In genomic region chr5:120155672-120156071, GRCm38 (mm10) we compare ENCODE assay signal across 15 mouse cellular contexts. TPM values are rescaled to one million over a fixed set of nuclear protein-coding genes. Genes with fewer than 3 reads are reported as not detected.
A peak's percentile ranks its signal among the peaks of the same experiment; 100 is the strongest.
DNase-seq lines count a peak whose midpoint lies in the region; ATAC-seq and TF ChIP-seq lines count a peak whose summit lies in the region.
"Had no signal": no experiment of that assay in that cellular context is flagged by ENCODE, and none has a peak within 500 bp of the region (broad histone marks: within the 10 kb centered on the region; RNA-seq: fewer than 3 reads in every experiment).

No protein-coding gene starts in this region.

- 0 out of 2 replicates have a peak overlapping the region, but pooled peaks have one; percentile 49 for H3K27ac ChIP-seq in brown adipose tissue, adult 24 weeks (replicated peaks; ENCODE audit: low read depth, low read length)
- no peak overlapping the region for H3K27ac ChIP-seq in forebrain, postnatal 0 days (ENCODE audit: low read depth, low read length)
- H3K27ac ChIP-seq in midbrain, embryonic 12.5 days (replicated peaks) = peak overlapping the region; percentile 74; the same call in 1 of the 2 replicates
- H3K27ac ChIP-seq: limb, embryonic 13.5 days had no signal

- ATAC-seq in forebrain, postnatal 0 days = peak; percentile 67
- no peak for ATAC-seq in midbrain, embryonic 12.5 days (ENCODE audit: low FRiP score, low read depth)
- no peak for ATAC-seq in monocyte, adult 5-6 weeks (replicated peaks; ENCODE audit: insufficient number of reproducible peaks, low FRiP score, low TSS enrichment, poor library complexity, severe bottlenecking)
- ATAC-seq: CD4-positive, CD25-positive, alpha-beta regulatory T cell, adult 4 months had no signal

- DNase-seq in brain, embryonic 14.5 days (ENCODE audit: low read depth) = peak; percentile 73
- no peak for DNase-seq in forebrain, postnatal 0 days
- DNase-seq in layer of hippocampus, postnatal 14 days (ENCODE audit: low spot score in 2 of 2) = no peak
- DNase-seq in urinary bladder, postnatal 10 days (ENCODE audit: low spot score) = no peak
- no peak for DNase-seq in adrenal gland, postnatal 14 days
- DNase-seq: adrenal gland, adult 8-10 months; kidney, adult 9 months; lung, postnatal 14 days; spleen, adult 18-20 months; thymus, postnatal 36 days had no signal

- H3K36me3 ChIP-seq in forebrain, postnatal 0 days (ENCODE audit: insufficient read depth) = no peaks in the 10 kb centered on the region
- peaks cover 2% of the 10 kb centered on the region; the same call in 1 of the 2 replicates for H3K36me3 ChIP-seq in midbrain, embryonic 12.5 days

- H3K4me2 ChIP-seq in forebrain, postnatal 0 days (ENCODE audit: low read depth) = no peak overlapping the region
- H3K4me2 ChIP-seq in midbrain, embryonic 12.5 days (replicated peaks) = no peak overlapping the region
- H3K4me2 ChIP-seq: limb, embryonic 13.5 days had no signal

- H3K9me3 ChIP-seq in forebrain, postnatal 0 days (ENCODE audit: low read length) = no peaks in the 10 kb centered on the region
- no peaks in the 10 kb centered on the region for H3K9me3 ChIP-seq in midbrain, embryonic 12.5 days
- H3K9me3 ChIP-seq: limb, embryonic 13.5 days had no signal

- no peak overlapping the region for H3K4me3 ChIP-seq in brown adipose tissue, adult 24 weeks (ENCODE audit: insufficient read depth, low read depth, low read length)
- H3K4me3 ChIP-seq in forebrain, postnatal 0 days (ENCODE audit: low read depth, low read length) = no peak overlapping the region
- H3K4me3 ChIP-seq in midbrain, embryonic 12.5 days = no peak overlapping the region
- H3K4me3 ChIP-seq: limb, embryonic 13.5 days had no signal

- TF ChIP-seq CTCF in brain, embryonic 14.5 days (IDR thresholded peaks at IDR 0.05; ENCODE audit: borderline replicate concordance, extremely low read depth, insufficient read depth, insufficient read length) = no peak
- no peak for TF ChIP-seq CTCF in forebrain, postnatal 0 days (IDR thresholded peaks at IDR 0.05; ENCODE audit: low read depth)

- H3K4me1 ChIP-seq in brown adipose tissue, adult 24 weeks (ENCODE audit: control insufficient read depth, insufficient read depth, insufficient read length, low read length) = 0 out of 2 replicates have a peak, but pooled peaks cover 3% of the 10 kb centered on the region
- peaks cover 7% of the 10 kb centered on the region; the same call in 1 of the 2 replicates for H3K4me1 ChIP-seq in forebrain, postnatal 0 days (ENCODE audit: insufficient read depth)
- H3K4me1 ChIP-seq in midbrain, embryonic 12.5 days = peaks cover 21% of the 10 kb centered on the region

- 27% methylated on average over 10 of the region's 10 CpGs for WGBS in forebrain, postnatal 0 days
- WGBS in midbrain, embryonic 12.5 days = 70% methylated on average over 10 of the region's 10 CpGs

- no peaks in the 10 kb centered on the region for H3K27me3 ChIP-seq in forebrain, postnatal 0 days (ENCODE audit: insufficient read depth, low read length)
- H3K27me3 ChIP-seq in midbrain, embryonic 12.5 days = peaks cover 47% of the 10 kb centered on the region; the same call in 1 of the 2 replicates
- H3K27me3 ChIP-seq: limb, embryonic 13.5 days had no signal

- no peak for TF ChIP-seq POLR2A in brain, embryonic 14.5 days (IDR thresholded peaks at IDR 0.05; ENCODE audit: borderline replicate concordance, extremely low read depth, insufficient read depth, insufficient read length, poor library complexity, severe bottlenecking)

- no peak overlapping the region for H3K9ac ChIP-seq in forebrain, postnatal 0 days
- no peak overlapping the region for H3K9ac ChIP-seq in midbrain, embryonic 12.5 days (replicated peaks)

RNA-seq across cellular contexts. Expression of gene Rbm19, which starts 39.4 kb away (rescaled TPM):
- polyA plus RNA-seq in brain, embryonic 14.5 days (2012; rRNA removed) = 12.6 and 15.7 TPM in 2 replicates
- polyA plus RNA-seq in brown adipose tissue, adult 24 weeks (2012; ENCODE audit: insufficient read depth, insufficient read length, missing spikeins) = 4.6 and 5.8 TPM in 2 replicates
- total RNA-seq in forebrain, postnatal 0 days (2014; rRNA removed) = 19.1 and 27.2 TPM in 2 replicates
- 9.9 and 15.0 TPM in 2 replicates for polyA plus RNA-seq in forebrain, postnatal 0 days (2015; fragmentation: Nextera tagmentation; extraction: Ambion mirVana)
- polyA plus RNA-seq in midbrain, embryonic 12.5 days (2016; fragmentation: Nextera tagmentation; extraction: Ambion mirVana) = 26.7 and 29.5 TPM in 2 replicates
- total RNA-seq in layer of hippocampus, postnatal 14 days (2021) = 10 to 100 TPM; 20.3 to 23.9 TPM
- total RNA-seq in monocyte, adult 5-6 weeks (2017) = 15.9 to 22.4 TPM (median 22.2 TPM) in 3 replicates
- 21.9 and 32.2 TPM in 2 replicates for total RNA-seq in adrenal gland, postnatal 14 days (2021)
